Mouse (Mus musculus) megakaryocyte, adult 5-6 weeks (primary cell): Measurements from ENCODE around the gene Cebpe. TPM values are rescaled to one million over a fixed set of nuclear protein-coding genes. Genes with fewer than 3 reads are reported as not detected.

ENCODE experiments used
- ATAC-seq: 2 replicates; pipeline ENCODE4 v1.8.0; 2016; ENCODE audit warnings: mild to moderate bottlenecking, inconsistent platforms; ENCODE audit not compliant: poor library complexity, severe bottlenecking
- total RNA-seq, 2 experiments: library from RNA; stranded (forward) in 1 of 2; stranded (reverse) in 1 of 2; fragments of 153-499, 151-499 nt in 1 of 2; fragments of 221-1000, 200-1000 nt in 1 of 2; gene quantifications; 2 replicates each; pipeline versions ENCODE4 v1.2.3 to v1.2.4; 2015 to 2017

Cebpe gene
- total RNA-seq, 2 experiments from 2014 or later, result 24.4 to 41.9 TPM

- no peak for ATAC-seq
Measured at GRCm38 (mm10) chr14:54682396-54682795, 29.6 kb downstream of the Cebpe start.

GRCm38 (mm10) chr14:54678657-54679304 is 33.2 kb downstream of the Cebpe start:
- no peak for ATAC-seq

- no peak for ATAC-seq
Measured at GRCm38 (mm10) chr14:54676290-54676689, 35.7 kb downstream of the Cebpe start.

- ATAC-seq, result no peak
Measured at GRCm38 (mm10) chr14:54674317-54674716, 37.7 kb downstream of the Cebpe start.

- peak; percentile 56; the same call in 1 of the 2 replicates for ATAC-seq
Measured at GRCm38 (mm10) chr14:54669381-54669780, 42.6 kb downstream of the Cebpe start.

- ATAC-seq, result no peak
Measured at GRCm38 (mm10) chr14:54664477-54665222, 47.3 kb downstream of the Cebpe start.

Other genes starting within 250 kb of the Cebpe start
- 29.9 and 31.2 TPM in 2 replicates for gene Lrp10, start 248.0 kb downstream of the Cebpe start, total RNA-seq (2015)
- 46.9 and 51.7 TPM in 2 replicates for gene Lrp10, start 248.0 kb downstream of the Cebpe start, total RNA-seq (2017)
- not detected in 2 replicates for gene Rem2, start 236.1 kb downstream of the Cebpe start, total RNA-seq (2015)
- gene Rem2, start 236.1 kb downstream of the Cebpe start, total RNA-seq (2017), result not detected in 2 replicates
- gene Prmt5, start 194.6 kb downstream of the Cebpe start, total RNA-seq (2015), result 14.7 and 26.0 TPM in 2 replicates
- gene Prmt5, start 194.6 kb downstream of the Cebpe start, total RNA-seq (2017), result 15.3 and 22.6 TPM in 2 replicates
- gene Haus4, start 157.6 kb downstream of the Cebpe start, total RNA-seq (2015), result 43.9 and 48.7 TPM in 2 replicates
- 50.6 and 51.6 TPM in 2 replicates for gene Haus4, start 157.6 kb downstream of the Cebpe start, total RNA-seq (2017)
- 0.11 and 0.54 TPM in 2 replicates for gene Ajuba, start 134.6 kb downstream of the Cebpe start, total RNA-seq (2015)
- 0.57 and 0.73 TPM in 2 replicates for gene Ajuba, start 134.6 kb downstream of the Cebpe start, total RNA-seq (2017)
- 4.3 and 4.8 TPM in 2 replicates for gene 4931414P19Rik, start 106.2 kb downstream of the Cebpe start, total RNA-seq (2015)
- 4.1 and 4.9 TPM in 2 replicates for gene 4931414P19Rik, start 106.2 kb downstream of the Cebpe start, total RNA-seq (2017)
- 133 and 145 TPM in 2 replicates for gene Psmb5, start 94.2 kb downstream of the Cebpe start, total RNA-seq (2015)
- gene Psmb5, start 94.2 kb downstream of the Cebpe start, total RNA-seq (2017), result 41.4 and 51.1 TPM in 2 replicates
- gene Psmb11, start 90.7 kb downstream of the Cebpe start, total RNA-seq (2015), result not detected in 2 replicates
- not detected in 2 replicates for gene Psmb11, start 90.7 kb downstream of the Cebpe start, total RNA-seq (2017)
- gene Gm17606, start 71.2 kb downstream of the Cebpe start, total RNA-seq (2015), result not detected in 2 replicates
- gene Gm17606, start 71.2 kb downstream of the Cebpe start, total RNA-seq (2017), result not detected in 2 replicates
- 0.27 and 0.78 TPM in 2 replicates for gene Cdh24, start 70.8 kb downstream of the Cebpe start, total RNA-seq (2015)
- gene Cdh24, start 70.8 kb downstream of the Cebpe start, total RNA-seq (2017), result 0.51 and 0.57 TPM in 2 replicates
- 57.9 and 59.1 TPM in 2 replicates for gene 1700123O20Rik, start 26.0 kb downstream of the Cebpe start, total RNA-seq (2015)
- gene 1700123O20Rik, start 26.0 kb downstream of the Cebpe start, total RNA-seq (2017), result 34.3 and 34.8 TPM in 2 replicates
- gene Acin1, start 25.2 kb downstream of the Cebpe start, total RNA-seq (2015), result 99.7 and 131 TPM in 2 replicates
- 173 and 223 TPM in 2 replicates for gene Acin1, start 25.2 kb downstream of the Cebpe start, total RNA-seq (2017)
- 0.25 and 0.46 TPM in 2 replicates for gene Gm29776, start 13.3 kb downstream of the Cebpe start, total RNA-seq (2015)
- not detected in 2 replicates for gene Gm29776, start 13.3 kb downstream of the Cebpe start, total RNA-seq (2017)
- gene Slc7a8, start 69.8 kb upstream of the Cebpe start, total RNA-seq (2015), result 9.1 and 14.3 TPM in 2 replicates
- 1.3 and 2.8 TPM in 2 replicates for gene Slc7a8, start 69.8 kb upstream of the Cebpe start, total RNA-seq (2017)
- gene Rnf212b, start 102.0 kb upstream of the Cebpe start, total RNA-seq (2015), result not detected in 2 replicates
- gene Rnf212b, start 102.0 kb upstream of the Cebpe start, total RNA-seq (2017), result not detected in 2 replicates
- gene Homez, start 158.8 kb upstream of the Cebpe start, total RNA-seq (2015), result 6.3 and 6.8 TPM in 2 replicates
- gene Homez, start 158.8 kb upstream of the Cebpe start, total RNA-seq (2017), result 4.6 and 13.3 TPM in 2 replicates
- gene Ppp1r3e, start 165.4 kb upstream of the Cebpe start, total RNA-seq (2015), result 9.8 and 11.9 TPM in 2 replicates
- gene Ppp1r3e, start 165.4 kb upstream of the Cebpe start, total RNA-seq (2017), result 0.22 and 1.8 TPM in 2 replicates
- 2.1 and 3.0 TPM in 2 replicates for gene Bcl2l2, start 171.2 kb upstream of the Cebpe start, total RNA-seq (2015)
- 4.4 and 6.2 TPM in 2 replicates for gene Bcl2l2, start 171.2 kb upstream of the Cebpe start, total RNA-seq (2017)
- gene Gm20521, start 171.3 kb upstream of the Cebpe start, total RNA-seq (2015), result not detected in 2 replicates
- not detected in 2 replicates for gene Gm20521, start 171.3 kb upstream of the Cebpe start, total RNA-seq (2017)
- gene Pabpn1, start 180.3 kb upstream of the Cebpe start, total RNA-seq (2015), result 48.9 and 67.2 TPM in 2 replicates
- 153 and 165 TPM in 2 replicates for gene Pabpn1, start 180.3 kb upstream of the Cebpe start, total RNA-seq (2017)
- 0.11 and 0.56 TPM in 2 replicates for gene Slc22a17, start 201.0 kb upstream of the Cebpe start, total RNA-seq (2015)
- 0.73 TPM in 1 of 2 replicates, not detected in the other for gene Slc22a17, start 201.0 kb upstream of the Cebpe start, total RNA-seq (2017)
- gene Efs, start 214.0 kb upstream of the Cebpe start, total RNA-seq (2015), result not detected in 2 replicates
- gene Efs, start 214.0 kb upstream of the Cebpe start, total RNA-seq (2017), result not detected in 2 replicates
- gene Il25, start 220.5 kb upstream of the Cebpe start, total RNA-seq (2015), result not detected in 2 replicates
- gene Il25, start 220.5 kb upstream of the Cebpe start, total RNA-seq (2017), result not detected in 2 replicates
- not detected in 2 replicates for gene Cmtm5, start 224.1 kb upstream of the Cebpe start, total RNA-seq (2015)
- gene Cmtm5, start 224.1 kb upstream of the Cebpe start, total RNA-seq (2017), result not detected in 2 replicates